Mouse (Mus musculus) forebrain, embryonic 10.5 days (tissue): Measurements from ENCODE around the gene Npw. TPM values are rescaled to one million over a fixed set of nuclear protein-coding genes. Genes with fewer than 3 reads are reported as not detected.
"Not testable (repeated sequence)": the region's sequence is repeated elsewhere in the genome, so short reads cannot be mapped to it uniquely, and the experiment has no call there.

ENCODE experiments used
- DNase-seq: peaks from one replicate; pipeline ENCODE4 v3.0.0-alpha.2; 2017; ENCODE audit warnings: low spot score; ENCODE audit errors: extremely low spot score
- H3K27ac ChIP-seq: fragments of 300-500 bp; sonication (generic); 2 replicates; pipeline ENCODE4 v1.5.1; 2016; ENCODE audit warnings: mild to moderate bottlenecking
- H3K27me3 ChIP-seq: fragments of 300-500 bp; sonication (generic); 2 replicates; pipeline ENCODE4 v1.6.1; 2016; ENCODE audit warnings: mild to moderate bottlenecking; ENCODE audit not compliant: poor library complexity, severe bottlenecking
- H3K36me3 ChIP-seq: fragments of 300-500 bp; sonication (generic); replicated peaks from 2 replicates; pipeline ENCODE4 v1.6.1; 2016; ENCODE audit warnings: mild to moderate bottlenecking, moderate library complexity
- H3K4me1 ChIP-seq: fragments of 300-500 bp; sonication (generic); 2 replicates; pipeline ENCODE4 v1.6.1; 2016
- H3K4me3 ChIP-seq: fragments of 300-500 bp; sonication (generic); 2 replicates; pipeline ENCODE4 v1.5.1; 2016; ENCODE audit warnings: mild to moderate bottlenecking, moderate library complexity
- H3K9me3 ChIP-seq: fragments of 300-500 bp; sonication (generic); 2 replicates; pipeline ENCODE4 v1.6.1; 2016; ENCODE audit warnings: mild to moderate bottlenecking, moderate library complexity
- WGBS: fragments of 180-500 bp; shearing (Covaris S2); methylation state at CpG from one replicate; pipeline ENCODE4 v1.1.7; 2016; 5-methylcytosine and 5-hydroxymethylcytosine counted together
- polyA plus RNA-seq: library from polyadenylated mRNA; unstranded; fragments of >200 nt; fragmentation: Nextera tagmentation; extraction: Ambion mirVana; gene quantifications from 2 replicates; pipeline ENCODE4 v1.2.1, GENCODE M21; 2016

The Npw gene
- polyA plus RNA-seq, 1 experiment from 2014 or later = not detected

GRCm38 (mm10) chr17:24669214-24669544 is 10.9 kb upstream of the Npw start:
- not testable (repeated sequence) for H3K27me3 ChIP-seq, H3K9me3 ChIP-seq, DNase-seq
- Histone ChIP-seq H3K4me3 (peak overlapping the region; percentile 100), H3K36me3 (peaks cover 13% of the 10 kb centered on the region), H3K27ac (peak overlapping the region; percentile 96), H3K4me1 (peaks cover 44% of the 10 kb centered on the region)
- 12% methylated on average over 15 of the region's 15 CpGs for WGBS

- Histone ChIP-seq H3K4me1 (peaks cover 33% of the 10 kb centered on the region), H3K4me3 (no peak overlapping the region), H3K27me3 (no peaks in the 10 kb centered on the region), H3K9me3 (no peaks in the 10 kb centered on the region), H3K36me3 (peaks cover 2% of the 10 kb centered on the region; the same call in 1 of the 2 replicates), H3K27ac (no peak overlapping the region)
- no peak for DNase-seq
- WGBS = 36% methylated on average over 6 of the region's 6 CpGs
These were observed 9.2 kb upstream of the Npw start for GRCm38 (mm10) chr17:24667416-24667815.

- not testable (repeated sequence) for H3K36me3 ChIP-seq, H3K27me3 ChIP-seq, DNase-seq, H3K27ac ChIP-seq, H3K9me3 ChIP-seq, H3K4me3 ChIP-seq
- 72% methylated on average over 7 of the region's 7 CpGs for WGBS
- H3K4me1 ChIP-seq = peaks cover 29% of the 10 kb centered on the region
These were observed 8.8 kb upstream of the Npw start for GRCm38 (mm10) chr17:24667011-24667410.

- Histone ChIP-seq H3K9me3 (no peaks in the 10 kb centered on the region), H3K36me3 (no peaks in the 10 kb centered on the region), H3K27ac (no peak overlapping the region), H3K27me3 (peaks cover 89% of the 10 kb centered on the region), H3K4me1 (peaks cover 31% of the 10 kb centered on the region), H3K4me3 (no peak overlapping the region)
- WGBS = 84% methylated on average over 4 of the region's 4 CpGs
- DNase-seq = no peak
These were observed 3.3 kb downstream of the Npw start for GRCm38 (mm10) chr17:24654969-24655368.

- Histone ChIP-seq H3K9me3 (no peaks in the 10 kb centered on the region), H3K27ac (peak overlapping the region; percentile 69; the same call in 1 of the 2 replicates), H3K27me3 (peaks cover 89% of the 10 kb centered on the region), H3K4me3 (peak overlapping the region; percentile 38), H3K4me1 (peaks cover 39% of the 10 kb centered on the region), H3K36me3 (no peaks in the 10 kb centered on the region)
- peak; percentile 88 for DNase-seq
- 7% methylated on average over 19 of the region's 19 CpGs for WGBS
These were observed 4.1 kb downstream of the Npw start for GRCm38 (mm10) chr17:24653967-24654710.

GRCm38 (mm10) chr17:24651835-24652234 is 6.4 kb downstream of the Npw start:
- Histone ChIP-seq H3K4me3 (no peak overlapping the region), H3K27me3 (peaks cover 83% of the 10 kb centered on the region), H3K9me3 (no peaks in the 10 kb centered on the region), H3K27ac (no peak overlapping the region), H3K4me1 (peaks cover 28% of the 10 kb centered on the region), H3K36me3 (no peaks in the 10 kb centered on the region)
- DNase-seq = no peak
- WGBS = 78% methylated on average over 3 of the region's 3 CpGs

- no peaks in the 10 kb centered on the region for H3K36me3 ChIP-seq
- peaks cover 72% of the 10 kb centered on the region for H3K27me3 ChIP-seq
- H3K4me3 ChIP-seq = peak overlapping the region; percentile 66
- no peak for DNase-seq
- H3K9me3 ChIP-seq = no peaks in the 10 kb centered on the region
- H3K27ac ChIP-seq = peak overlapping the region; percentile 83; the same call in 1 of the 2 replicates
- peaks cover 28% of the 10 kb centered on the region for H3K4me1 ChIP-seq
- WGBS = 73% methylated on average over 4 of the region's 4 CpGs
These were observed 7.5 kb downstream of the Npw start for GRCm38 (mm10) chr17:24650766-24651165.

GRCm38 (mm10) chr17:24650070-24650616 is 8.1 kb downstream of the Npw start, which contains the start of gene Slc9a3r2:
TSS of gene Slc9a3r2 (minus strand) at chr17:24650327.
- Histone ChIP-seq H3K27ac (peak within 1 kb of the TSS; percentile 83), H3K9me3 (no peaks in the 10 kb centered on the region), H3K27me3 (peaks cover 67% of the 10 kb centered on the region), H3K4me3 (peak within 1 kb of the TSS; percentile 66), H3K4me1 (peaks cover 33% of the 10 kb centered on the region), H3K36me3 (no peaks in the 10 kb centered on the region; the same call in 1 of the 2 replicates)
- WGBS = under 1% methylated on average over 37 of the region's 41 CpGs
- DNase-seq = peak; percentile 65

- Histone ChIP-seq H3K27ac (peak overlapping the region; percentile 83), H3K4me1 (peaks cover 39% of the 10 kb centered on the region), H3K27me3 (peaks cover 62% of the 10 kb centered on the region), H3K9me3 (no peaks in the 10 kb centered on the region), H3K36me3 (no peaks in the 10 kb centered on the region; the same call in 1 of the 2 replicates), H3K4me3 (peak overlapping the region; percentile 66)
- no peak for DNase-seq
- 1% methylated on average over 35 of the region's 35 CpGs for WGBS
These were observed 8.6 kb downstream of the Npw start for GRCm38 (mm10) chr17:24649581-24650069.

- no peaks in the 10 kb centered on the region for H3K9me3 ChIP-seq
- peaks cover 56% of the 10 kb centered on the region for H3K27me3 ChIP-seq
- H3K27ac ChIP-seq = 0 out of 2 replicates have a peak overlapping the region, but pooled peaks have one; percentile 4
- H3K4me3 ChIP-seq = peak overlapping the region; percentile 66
- H3K36me3 ChIP-seq = no peaks in the 10 kb centered on the region; the same call in 1 of the 2 replicates
- H3K4me1 ChIP-seq = peaks cover 41% of the 10 kb centered on the region
- 78% methylated on average over 10 of the region's 10 CpGs for WGBS
- no peak for DNase-seq
These were observed 9.4 kb downstream of the Npw start for GRCm38 (mm10) chr17:24648731-24649377.

- 0 out of 2 replicates have a peak overlapping the region, but pooled peaks have one; percentile 4 for H3K4me3 ChIP-seq
- peaks cover 50% of the 10 kb centered on the region for H3K27me3 ChIP-seq
- H3K36me3 ChIP-seq = no peaks in the 10 kb centered on the region; the same call in 1 of the 2 replicates
- no peaks in the 10 kb centered on the region for H3K9me3 ChIP-seq
- H3K4me1 ChIP-seq = peaks cover 53% of the 10 kb centered on the region
- DNase-seq = no peak
- H3K27ac ChIP-seq = peak overlapping the region; percentile 2
- WGBS = 87% methylated on average over 11 of the region's 11 CpGs
These were observed 10.8 kb downstream of the Npw start for GRCm38 (mm10) chr17:24647493-24647892.

GRCm38 (mm10) chr17:24646381-24646780 is 11.9 kb downstream of the Npw start:
- Histone ChIP-seq H3K27me3 (peaks cover 39% of the 10 kb centered on the region), H3K9me3 (no peaks in the 10 kb centered on the region), H3K36me3 (no peaks in the 10 kb centered on the region; the same call in 1 of the 2 replicates), H3K4me1 (peaks cover 53% of the 10 kb centered on the region), H3K27ac (no peak overlapping the region), H3K4me3 (no peak overlapping the region)
- WGBS = 86% methylated on average over 4 of the region's 4 CpGs
- no peak for DNase-seq
